Mouse (Mus musculus): ENCODE results near the gene Bicdl2.
A peak's percentile ranks its signal among the peaks of the same experiment; 100 is the strongest.

Gene Bicdl2

GRCm38 (mm10) chr17:23660117-23660875 lies at the start of gene Bicdl2:
Gene Bicdl2 (plus strand): TSS chr17:23660506.
- DNase-seq (ENCODE audit: low read depth) = no peak

- no peak for DNase-seq (ENCODE audit: low read depth)
Observed at GRCm38 (mm10) chr17:23617087-23617486, 43.2 kb upstream of the Bicdl2 start.

- no peak for DNase-seq (ENCODE audit: low read depth)
Observed at GRCm38 (mm10) chr17:23620351-23620750, 40.0 kb upstream of the Bicdl2 start.

- no peak for DNase-seq (ENCODE audit: low read depth)
Observed at GRCm38 (mm10) chr17:23627813-23628212, 32.5 kb upstream of the Bicdl2 start.

- DNase-seq (ENCODE audit: low read depth) = peak; percentile 17
Observed at GRCm38 (mm10) chr17:23630195-23631020, 29.9 kb upstream of the Bicdl2 start.

- DNase-seq (ENCODE audit: low read depth) = no peak
Observed at GRCm38 (mm10) chr17:23631241-23631640, 29.1 kb upstream of the Bicdl2 start.

- DNase-seq (ENCODE audit: low read depth) = no peak
Observed at GRCm38 (mm10) chr17:23644613-23645495, 15.5 kb upstream of the Bicdl2 start, which contains the start of gene Mmp25. Gene Mmp25 (minus strand): TSS chr17:23645277.

GRCm38 (mm10) chr17:23645894-23646293 lies 14.4 kb upstream of the Bicdl2 start:
- DNase-seq (ENCODE audit: low read depth) = no peak

- no peak for DNase-seq (ENCODE audit: low read depth)
Observed at GRCm38 (mm10) chr17:23651363-23651762, 8.9 kb upstream of the Bicdl2 start.

- no peak for DNase-seq (ENCODE audit: low read depth)
Observed at GRCm38 (mm10) chr17:23653324-23653723, 7.0 kb upstream of the Bicdl2 start.

- no peak for DNase-seq (ENCODE audit: low read depth)
Observed at GRCm38 (mm10) chr17:23654001-23654400, 6.3 kb upstream of the Bicdl2 start.

GRCm38 (mm10) chr17:23654410-23654809 lies 5.9 kb upstream of the Bicdl2 start:
- DNase-seq (ENCODE audit: low read depth) = no peak

- DNase-seq (ENCODE audit: low read depth) = no peak
Observed at GRCm38 (mm10) chr17:23658450-23658849, 1.9 kb upstream of the Bicdl2 start.

- no peak for DNase-seq (ENCODE audit: low read depth)
Observed at GRCm38 (mm10) chr17:23660876-23661200, 532 bp downstream of the Bicdl2 start.

GRCm38 (mm10) chr17:23661526-23661925 lies 1.2 kb downstream of the Bicdl2 start:
- DNase-seq (ENCODE audit: low read depth) = no peak

GRCm38 (mm10) chr17:23664556-23665021 lies 4.3 kb downstream of the Bicdl2 start:
- DNase-seq (ENCODE audit: low read depth) = no peak

GRCm38 (mm10) chr17:23665511-23665910 lies 5.2 kb downstream of the Bicdl2 start:
- DNase-seq (ENCODE audit: low read depth) = no peak

- DNase-seq (ENCODE audit: low read depth) = no peak
Observed at GRCm38 (mm10) chr17:23670516-23671074, 10.3 kb downstream of the Bicdl2 start.

- no peak for DNase-seq (ENCODE audit: low read depth)
Observed at GRCm38 (mm10) chr17:23671519-23671918, 11.2 kb downstream of the Bicdl2 start.

GRCm38 (mm10) chr17:23672761-23673160 lies 12.5 kb downstream of the Bicdl2 start:
- no peak for DNase-seq (ENCODE audit: low read depth)

- DNase-seq (ENCODE audit: low read depth) = peak; percentile 93
Observed at GRCm38 (mm10) chr17:23673424-23674073, 13.2 kb downstream of the Bicdl2 start, which contains the start of the genes Hcfc1r1 and Thoc6. Gene Hcfc1r1 (plus strand): TSS chr17:23673596. Gene Thoc6 (minus strand): TSS chr17:23673882.

Data from c-Kit-positive CD71-positive TER-119-negative erythroid progenitor cells, embryonic 14.5 days (primary cell).